Mouse (Mus musculus): Measurements from ENCODE around the gene Adk. TPM values are rescaled to one million over a fixed set of nuclear protein-coding genes. Genes with fewer than 3 reads are reported as not detected.

Adk gene
- total and polyA plus RNA-seq, 3 experiments: 69.0 to 479 (median 102) TPM

DNA sequence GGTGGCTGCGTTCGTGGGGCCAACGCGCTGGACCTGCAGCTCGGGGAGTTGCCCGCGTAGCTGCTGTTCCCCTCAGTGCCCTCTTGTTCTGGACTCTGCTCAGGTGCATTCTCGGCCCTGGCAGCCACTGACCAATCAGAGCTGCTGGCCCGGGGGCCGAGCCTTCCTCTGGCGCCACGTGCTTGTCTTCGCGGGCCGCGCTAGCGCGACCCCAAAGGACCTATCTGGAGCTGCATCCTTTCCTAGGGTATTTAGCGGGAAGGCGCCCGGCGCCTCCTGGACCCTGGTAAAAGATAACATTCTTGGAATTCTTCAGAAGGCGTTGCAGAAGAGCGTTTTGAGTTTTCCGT lies 382 bp downstream of the Adk start:
- peak overlapping the region; percentile 81 to 96 for H3K4me3 ChIP-seq (ENCODE audit: control insufficient read depth in 1 of 2, insufficient read depth in 1 of 2, low read depth in 2 of 2, low read length in 2 of 2)
- H3K9me3 ChIP-seq (replicated peaks; ENCODE audit: insufficient read depth, low read length): no peaks in the 10 kb centered on the region
- H3K9ac ChIP-seq (ENCODE audit: control insufficient read depth, low read depth, low read length, poor library complexity, severe bottlenecking): peak overlapping the region; percentile 86
- H3K79me2 ChIP-seq (ENCODE audit: control insufficient read depth, insufficient read depth, low read length, poor library complexity): peaks cover 37% of the 10 kb centered on the region
- H3K27me3 ChIP-seq (ENCODE audit: control insufficient read depth in 1 of 2, insufficient read depth in 2 of 2, low read length in 2 of 2): no peaks in the 10 kb centered on the region
- H3K36me3 ChIP-seq (ENCODE audit: control insufficient read depth in 1 of 2, insufficient read depth in 2 of 2, low read length in 2 of 2): peaks cover 0 to 12% of the 10 kb centered on the region in 2 experiments; a peak in 2 of 4 replicates
- DNase-seq (ENCODE audit: low read depth, low spot score): peak; percentile 78
- H3K27ac ChIP-seq (ENCODE audit: control insufficient read depth, low read depth, low read length): peak overlapping the region; percentile 73
- H3K4me1 ChIP-seq (ENCODE audit: control insufficient read depth in 1 of 2, insufficient read depth in 2 of 2, low read length in 2 of 2): peaks cover 6 to 8% of the 10 kb centered on the region in 2 experiments; a peak in 3 of 4 replicates
- TF ChIP-seq USF1 (IDR thresholded peaks at IDR 0.05; ENCODE audit: low read depth, low read length): peak; percentile 69; the same call in 1 of the 2 replicates
- no peak for TF ChIP-seq RAD21 (IDR thresholded peaks at IDR 0.05; ENCODE audit: low read depth, low read length)
- no peak for TF ChIP-seq POLR2AphosphoS5 (IDR thresholded peaks at IDR 0.05; ENCODE audit: borderline replicate concordance, low read depth, low read length)
- TF ChIP-seq NRF1 (IDR thresholded peaks at IDR 0.05; ENCODE audit: insufficient read depth, low read depth, low read length, poor library complexity, severe bottlenecking): no peak
- no peak for TF ChIP-seq ELF1 (IDR thresholded peaks at IDR 0.05; ENCODE audit: low read depth, low read length)
- TF ChIP-seq ZNF384 (IDR thresholded peaks at IDR 0.05; ENCODE audit: low read depth, low read length): no peak
- TF ChIP-seq ZC3H11A (IDR thresholded peaks at IDR 0.05; ENCODE audit: low read depth, low read length): no peak
- TF ChIP-seq MYC (IDR thresholded peaks at IDR 0.05; ENCODE audit: low read depth, low read length): peak; percentile 97
- no peak for TF ChIP-seq TBP (IDR thresholded peaks at IDR 0.05; ENCODE audit: low read depth, low read length)
- no peak for TF ChIP-seq ZKSCAN1 (IDR thresholded peaks at IDR 0.05; ENCODE audit: low read depth, low read length)
- no peak for TF ChIP-seq CHD1 (IDR thresholded peaks at IDR 0.05; ENCODE audit: low read depth, low read length)
- no peak for TF ChIP-seq USF2 (IDR thresholded peaks at IDR 0.05; ENCODE audit: borderline replicate concordance in 1 of 2, insufficient read depth in 1 of 2, low read depth in 1 of 2, low read length in 2 of 2)
- TF ChIP-seq POLR2AphosphoS2 (IDR thresholded peaks at IDR 0.05; ENCODE audit: low read length): no peak
- peak; percentile 57; the same call in 1 of the 2 replicates for TF ChIP-seq SIN3A (IDR thresholded peaks at IDR 0.05; ENCODE audit: low read length)
- TF ChIP-seq SMC3 (IDR thresholded peaks at IDR 0.05; ENCODE audit: low read depth, low read length): no peak
- TF ChIP-seq GABPA (IDR thresholded peaks at IDR 0.05; ENCODE audit: low read depth, low read length): no peak
- TF ChIP-seq E2F4 (IDR thresholded peaks at IDR 0.05; ENCODE audit: borderline replicate concordance, low read depth, low read length): no peak
- no peak for TF ChIP-seq HCFC1 (IDR thresholded peaks at IDR 0.05; ENCODE audit: low read depth, low read length)
- TF ChIP-seq CTCF (IDR thresholded peaks at IDR 0.05 in 2 of 3, conservative IDR thresholded peaks at IDR 0.05 in 1 of 3; ENCODE audit: control insufficient read depth in 1 of 3, insufficient read depth in 1 of 3, low read depth in 2 of 3, low read length in 3 of 3, poor library complexity in 1 of 3, severe bottlenecking in 1 of 3): peak in 1 of 3 experiments; percentile 36; a peak in 2 of 6 replicates
- no peak for TF ChIP-seq MAFK (IDR thresholded peaks at IDR 0.05; ENCODE audit: borderline replicate concordance, low read depth, low read length)
- TF ChIP-seq GATA1 (IDR thresholded peaks at IDR 0.05; ENCODE audit: low read depth, low read length): no peak
- no peak for TF ChIP-seq MAZ (IDR thresholded peaks at IDR 0.05; ENCODE audit: low read depth, low read length)
- no peak for TF ChIP-seq TCF12 (IDR thresholded peaks at IDR 0.05; ENCODE audit: low read depth, low read length)
- TF ChIP-seq MYB (IDR thresholded peaks at IDR 0.05; ENCODE audit: low read depth, low read length): no peak
- peak; percentile 95 for TF ChIP-seq MAX (IDR thresholded peaks at IDR 0.05; ENCODE audit: low read length)
- TF ChIP-seq JUND (IDR thresholded peaks at IDR 0.05; ENCODE audit: low read depth, low read length): no peak
- 0 out of 2 replicates have a peak, but pooled peaks have one; percentile 14 for TF ChIP-seq ETS1 (IDR thresholded peaks at IDR 0.05; ENCODE audit: low read depth, low read length)
- peak; percentile 97 for TF ChIP-seq MXI1 (IDR thresholded peaks at IDR 0.05; ENCODE audit: low read depth, low read length)
- no peak for TF ChIP-seq ZMIZ1 (IDR thresholded peaks at IDR 0.05; ENCODE audit: low read depth, low read length)
- TF ChIP-seq UBTF (IDR thresholded peaks at IDR 0.05; ENCODE audit: borderline replicate concordance, insufficient read depth, low read depth, low read length): no peak
- TF ChIP-seq BHLHE40 (IDR thresholded peaks at IDR 0.05; ENCODE audit: borderline replicate concordance, low read depth, low read length): peak; percentile 24; the same call in 1 of the 2 replicates
- TF ChIP-seq RCOR1 (IDR thresholded peaks at IDR 0.05; ENCODE audit: low read depth, low read length): no peak
- no peak for TF ChIP-seq TAL1 (IDR thresholded peaks at IDR 0.05; ENCODE audit: low read length)
- TF ChIP-seq MEF2A (IDR thresholded peaks at IDR 0.05; ENCODE audit: extremely low read depth, insufficient replicate concordance, low read depth, low read length, poor library complexity, severe bottlenecking): no peak
- no peak; a peak in 1 of 4 replicates for TF ChIP-seq EP300 (IDR thresholded peaks at IDR 0.05; ENCODE audit: low read depth in 1 of 2, low read length in 2 of 2)
- TF ChIP-seq POLR2A (IDR thresholded peaks at IDR 0.05; ENCODE audit: control insufficient read depth in 1 of 2, insufficient read depth in 1 of 2, low read depth in 1 of 2, low read length in 2 of 2, poor library complexity in 1 of 2): no peak
- TF ChIP-seq CHD2 (IDR thresholded peaks at IDR 0.05; ENCODE audit: low read length): no peak
- no peak for TF ChIP-seq KAT2A (conservative IDR thresholded peaks at IDR 0.05; ENCODE audit: low read depth, low read length)
